Mouse (Mus musculus): ENCODE results near the gene Elp5. TPM values are rescaled to one million over a fixed set of nuclear protein-coding genes. Genes with fewer than 3 reads are reported as not detected.

The Elp5 gene
- polyA plus RNA-seq, 1 experiment = 50.6 TPM

GRCm38 (mm10) chr11:69999666-70000065 is 17.3 kb upstream of the Elp5 start:
- TF ChIP-seq CTCF (IDR thresholded peaks at IDR 0.05; ENCODE audit: control insufficient read depth, insufficient read depth, low read length) = no peak
- TF ChIP-seq POLR2A (IDR thresholded peaks at IDR 0.05; ENCODE audit: borderline replicate concordance, control insufficient read depth, low read depth, low read length) = no peak
- Histone ChIP-seq H3K27ac (ENCODE audit: control insufficient read depth, insufficient read depth, low read depth, low read length, poor library complexity) (no peak overlapping the region), H3K4me3 (replicated peaks; ENCODE audit: control insufficient read depth, low read depth, low read length) (no peak overlapping the region), H3K4me1 (ENCODE audit: control insufficient read depth, insufficient read depth, low read length) (peaks cover 2% of the 10 kb centered on the region)
- WGBS = 81% methylated on average over 8 of the region's 8 CpGs

GRCm38 (mm10) chr11:69998567-69999491 is 16.5 kb upstream of the Elp5 start:
- 83% methylated on average over 27 of the region's 27 CpGs for whole genome bisulfite sequencing
- TF ChIP-seq CTCF (IDR thresholded peaks at IDR 0.05; ENCODE audit: control insufficient read depth, insufficient read depth, low read length) (0 out of 2 replicates have a peak, but pooled peaks have one; percentile 15), POLR2A (IDR thresholded peaks at IDR 0.05; ENCODE audit: borderline replicate concordance, control insufficient read depth, low read depth, low read length) (no peak)
- H3K4me3 ChIP-seq (replicated peaks; ENCODE audit: control insufficient read depth, low read depth, low read length) = no peak overlapping the region
- peak overlapping the region; percentile 1; the same call in 1 of the 2 replicates for H3K27ac ChIP-seq (ENCODE audit: control insufficient read depth, insufficient read depth, low read depth, low read length, poor library complexity)
- H3K4me1 ChIP-seq (ENCODE audit: control insufficient read depth, insufficient read depth, low read length) = peaks cover 2% of the 10 kb centered on the region

- peak overlapping the region; percentile 98 for H3K27ac ChIP-seq (ENCODE audit: control insufficient read depth, insufficient read depth, low read depth, low read length, poor library complexity)
- WGBS = 2% methylated on average over 41 of the region's 44 CpGs
- H3K4me1 ChIP-seq (ENCODE audit: control insufficient read depth, insufficient read depth, low read length) = peaks cover 4% of the 10 kb centered on the region
- H3K4me3 ChIP-seq (replicated peaks; ENCODE audit: control insufficient read depth, low read depth, low read length) = peak overlapping the region; percentile 89
- peak; percentile 56; the same call in 1 of the 2 replicates for TF ChIP-seq POLR2A (IDR thresholded peaks at IDR 0.05; ENCODE audit: borderline replicate concordance, control insufficient read depth, low read depth, low read length)
- TF ChIP-seq CTCF (IDR thresholded peaks at IDR 0.05; ENCODE audit: control insufficient read depth, insufficient read depth, low read length) = no peak
These were observed 14.8 kb upstream of the Elp5 start for GRCm38 (mm10) chr11:69997070-69997509.

GRCm38 (mm10) chr11:69996161-69997061 is 14.1 kb upstream of the Elp5 start:
- under 1% methylated on average over 66 of the region's 66 CpGs for WGBS
- TF ChIP-seq CTCF (IDR thresholded peaks at IDR 0.05; ENCODE audit: control insufficient read depth, insufficient read depth, low read length) (no peak), POLR2A (IDR thresholded peaks at IDR 0.05; ENCODE audit: borderline replicate concordance, control insufficient read depth, low read depth, low read length) (no peak)
- H3K27ac ChIP-seq (ENCODE audit: control insufficient read depth, insufficient read depth, low read depth, low read length, poor library complexity) = peak overlapping the region; percentile 98
- peaks cover 4% of the 10 kb centered on the region for H3K4me1 ChIP-seq (ENCODE audit: control insufficient read depth, insufficient read depth, low read length)
- peak overlapping the region; percentile 89 for H3K4me3 ChIP-seq (replicated peaks; ENCODE audit: control insufficient read depth, low read depth, low read length)

- peak within 1 kb of the TSS; percentile 89 for H3K4me3 ChIP-seq (replicated peaks; ENCODE audit: control insufficient read depth, low read depth, low read length)
- H3K4me1 ChIP-seq (ENCODE audit: control insufficient read depth, insufficient read depth, low read length) = peaks cover 2% of the 10 kb centered on the region; the same call in 1 of the 2 replicates
- 2% methylated on average over 35 of the region's 36 CpGs for WGBS
- peak; percentile 43; the same call in 1 of the 2 replicates for TF ChIP-seq POLR2A (IDR thresholded peaks at IDR 0.05; ENCODE audit: borderline replicate concordance, control insufficient read depth, low read depth, low read length)
- TF ChIP-seq CTCF (IDR thresholded peaks at IDR 0.05; ENCODE audit: control insufficient read depth, insufficient read depth, low read length) = peak; percentile 30; the same call in 1 of the 2 replicates
- H3K27ac ChIP-seq (ENCODE audit: control insufficient read depth, insufficient read depth, low read depth, low read length, poor library complexity) = peak within 1 kb of the TSS; percentile 98
These were observed 13.2 kb upstream of the Elp5 start, which contains the start of gene Phf23 for GRCm38 (mm10) chr11:69995391-69995960. Gene Phf23 (plus strand): TSS chr11:69995777.

GRCm38 (mm10) chr11:69994401-69995090 is 12.2 kb upstream of the Elp5 start:
- TF ChIP-seq POLR2A (IDR thresholded peaks at IDR 0.05; ENCODE audit: borderline replicate concordance, control insufficient read depth, low read depth, low read length) = no peak
- no peak for TF ChIP-seq CTCF (IDR thresholded peaks at IDR 0.05; ENCODE audit: control insufficient read depth, insufficient read depth, low read length)
- no peak overlapping the region for H3K4me3 ChIP-seq (replicated peaks; ENCODE audit: control insufficient read depth, low read depth, low read length)
- H3K4me1 ChIP-seq (ENCODE audit: control insufficient read depth, insufficient read depth, low read length) = peaks cover 2% of the 10 kb centered on the region; the same call in 1 of the 2 replicates
- WGBS = 80% methylated on average over 11 of the region's 11 CpGs
- H3K27ac ChIP-seq (ENCODE audit: control insufficient read depth, insufficient read depth, low read depth, low read length, poor library complexity) = no peak overlapping the region

GRCm38 (mm10) chr11:69992932-69993331 is 10.6 kb upstream of the Elp5 start:
- Histone ChIP-seq H3K4me3 (replicated peaks; ENCODE audit: control insufficient read depth, low read depth, low read length) (no peak overlapping the region), H3K4me1 (ENCODE audit: control insufficient read depth, insufficient read depth, low read length) (peaks cover 2% of the 10 kb centered on the region; the same call in 1 of the 2 replicates), H3K27ac (ENCODE audit: control insufficient read depth, insufficient read depth, low read depth, low read length, poor library complexity) (no peak overlapping the region)
- 88% methylated on average over 3 of the region's 3 CpGs for WGBS
- TF ChIP-seq POLR2A (IDR thresholded peaks at IDR 0.05; ENCODE audit: borderline replicate concordance, control insufficient read depth, low read depth, low read length) (no peak), CTCF (IDR thresholded peaks at IDR 0.05; ENCODE audit: control insufficient read depth, insufficient read depth, low read length) (no peak)
